Mouse (Mus musculus): ENCODE results near the gene Vps26c.

The Vps26c gene

DNA sequence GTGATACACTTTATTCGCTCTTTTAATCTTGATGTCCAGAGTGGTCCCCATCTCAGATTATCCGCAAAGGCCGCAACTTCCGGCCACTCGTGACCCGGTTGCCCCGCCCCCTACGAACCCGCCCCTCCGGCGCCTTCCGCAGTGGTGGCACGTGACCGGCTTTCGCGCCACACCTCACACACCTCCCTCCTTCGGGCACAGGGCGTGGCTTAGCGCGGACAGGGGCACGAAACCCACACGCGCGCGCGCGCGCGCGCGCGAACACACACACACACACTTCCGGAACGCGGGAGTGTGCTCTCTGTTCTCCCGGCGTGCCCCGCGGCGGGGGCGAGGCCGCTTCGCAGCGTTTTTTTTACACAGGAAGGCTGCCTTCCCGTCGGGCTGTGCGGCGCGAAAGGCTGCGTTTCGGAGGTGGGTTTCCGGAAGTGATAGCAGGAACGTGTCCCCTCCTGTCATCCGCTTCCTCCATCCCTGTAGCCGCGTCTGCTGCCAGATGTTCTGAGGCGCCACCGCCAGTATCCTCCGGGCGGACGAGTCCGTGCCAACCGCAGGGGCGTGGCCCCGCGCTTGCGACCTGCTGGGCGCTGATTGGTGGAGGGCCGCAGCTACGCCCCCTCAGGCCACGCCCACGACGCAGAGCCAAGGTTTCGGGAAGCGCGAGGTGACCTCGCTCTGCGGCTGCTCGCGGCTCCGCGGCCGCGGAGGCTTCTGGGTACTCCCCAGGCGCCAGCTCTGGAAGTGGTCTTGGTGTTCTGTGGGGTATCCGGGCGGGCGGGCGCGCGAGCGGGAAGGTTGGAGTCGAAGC is at the start of gene Vps26c:
Vps26c (minus strand) TSS at position 487 of the 808 bp plus-strand sequence.
- in situ Hi-C loops (cut with MboI) = loop anchor here (5.0 kb wide), 1 partner anchor 41 kb away; no protein-coding TSS in a partner anchor

DNA sequence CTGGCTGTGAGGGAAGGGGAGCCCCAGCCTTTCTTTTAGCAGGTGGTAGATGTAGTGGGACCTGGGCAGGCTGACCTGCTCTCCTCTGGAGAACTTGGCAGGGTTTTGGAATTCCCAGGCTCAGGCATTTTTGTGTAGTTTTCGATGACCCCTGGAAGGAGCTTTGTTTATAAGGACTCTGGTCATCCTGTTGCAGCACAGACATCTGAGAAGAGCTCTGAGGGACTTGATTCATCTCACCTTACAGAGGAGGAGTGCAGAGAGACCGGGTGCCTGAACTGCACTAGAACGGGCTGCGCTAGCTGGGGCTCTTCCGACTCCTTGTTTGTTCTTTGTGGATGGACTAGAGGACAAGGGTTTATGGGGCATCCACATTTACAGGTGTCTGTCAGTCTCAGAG is 49.1 kb upstream of the Vps26c start:
- in situ Hi-C loops (cut with MboI) = no loop called here

DNA sequence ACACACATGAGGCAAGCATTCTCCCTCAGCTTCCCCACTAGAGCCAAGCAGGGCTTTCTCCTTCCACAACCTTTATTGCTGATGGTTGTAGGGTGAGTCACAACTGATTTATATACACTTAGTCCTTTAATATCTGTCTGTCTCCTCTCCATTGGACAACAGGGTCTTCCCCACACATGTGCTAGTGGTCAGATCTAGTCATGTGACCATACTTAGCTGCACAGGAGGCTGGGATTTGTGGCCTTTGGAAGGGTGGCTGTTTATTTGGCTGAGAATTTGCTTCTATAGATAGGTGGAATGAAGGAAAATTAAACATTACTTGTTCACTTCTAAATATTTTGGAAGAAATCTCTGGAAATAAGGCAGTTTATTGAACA is 48.1 kb upstream of the Vps26c start:
- in situ Hi-C loops (cut with MboI) = no loop called here

DNA sequence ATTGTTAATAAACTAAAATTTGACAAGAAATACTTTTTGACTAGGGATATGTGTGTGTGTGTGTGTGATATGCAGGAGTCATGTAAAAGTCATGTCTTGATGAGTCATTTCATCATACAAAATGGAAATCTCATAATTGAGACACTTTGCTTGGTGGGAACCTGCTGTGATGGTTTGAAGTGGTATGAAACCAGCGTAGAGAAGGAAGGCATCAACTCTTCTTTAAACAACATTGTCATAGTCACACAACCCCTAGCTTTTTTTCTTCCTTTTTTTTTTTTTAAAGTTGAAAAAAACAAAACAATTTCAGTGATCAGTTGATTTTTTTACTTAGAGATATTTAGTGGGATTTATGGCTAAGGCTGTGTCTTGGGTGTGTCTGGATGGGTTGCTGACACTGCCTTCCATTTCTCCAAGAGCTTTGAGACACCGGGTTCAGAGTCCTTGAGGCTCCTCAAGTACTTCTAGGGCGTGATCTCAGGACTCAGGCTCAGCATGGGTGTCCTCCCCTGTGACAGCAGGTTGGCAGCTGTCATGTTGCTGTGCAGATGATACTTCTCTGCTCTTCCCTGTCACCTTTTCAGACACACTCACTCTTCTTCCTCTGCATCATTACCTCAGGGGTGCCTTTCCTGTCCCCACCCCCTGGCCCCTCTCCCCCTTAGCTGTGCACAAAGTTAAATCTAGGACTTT is 47.5 kb upstream of the Vps26c start:
- in situ Hi-C loops (cut with MboI) = no loop called here

DNA sequence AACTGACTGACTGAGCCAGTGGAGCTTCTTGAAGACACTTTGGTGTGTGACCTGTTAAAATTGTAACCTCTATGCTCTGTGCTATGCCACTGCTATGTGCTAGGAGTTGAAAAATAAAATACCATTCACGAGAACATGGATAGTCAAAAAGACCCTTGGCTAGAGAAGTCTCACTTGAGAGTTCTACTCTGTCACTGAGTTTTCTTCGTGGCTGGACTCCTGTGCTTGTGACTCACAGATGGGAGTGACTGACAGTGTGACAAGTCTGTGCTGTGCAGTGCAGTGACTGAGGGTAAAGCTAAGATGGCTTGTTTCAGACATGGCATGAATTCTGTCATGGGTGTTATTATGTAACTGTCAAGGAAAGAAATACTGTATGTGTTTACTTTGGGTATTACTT is 45.8 kb upstream of the Vps26c start:
- in situ Hi-C loops (cut with MboI) = no loop called here

DNA sequence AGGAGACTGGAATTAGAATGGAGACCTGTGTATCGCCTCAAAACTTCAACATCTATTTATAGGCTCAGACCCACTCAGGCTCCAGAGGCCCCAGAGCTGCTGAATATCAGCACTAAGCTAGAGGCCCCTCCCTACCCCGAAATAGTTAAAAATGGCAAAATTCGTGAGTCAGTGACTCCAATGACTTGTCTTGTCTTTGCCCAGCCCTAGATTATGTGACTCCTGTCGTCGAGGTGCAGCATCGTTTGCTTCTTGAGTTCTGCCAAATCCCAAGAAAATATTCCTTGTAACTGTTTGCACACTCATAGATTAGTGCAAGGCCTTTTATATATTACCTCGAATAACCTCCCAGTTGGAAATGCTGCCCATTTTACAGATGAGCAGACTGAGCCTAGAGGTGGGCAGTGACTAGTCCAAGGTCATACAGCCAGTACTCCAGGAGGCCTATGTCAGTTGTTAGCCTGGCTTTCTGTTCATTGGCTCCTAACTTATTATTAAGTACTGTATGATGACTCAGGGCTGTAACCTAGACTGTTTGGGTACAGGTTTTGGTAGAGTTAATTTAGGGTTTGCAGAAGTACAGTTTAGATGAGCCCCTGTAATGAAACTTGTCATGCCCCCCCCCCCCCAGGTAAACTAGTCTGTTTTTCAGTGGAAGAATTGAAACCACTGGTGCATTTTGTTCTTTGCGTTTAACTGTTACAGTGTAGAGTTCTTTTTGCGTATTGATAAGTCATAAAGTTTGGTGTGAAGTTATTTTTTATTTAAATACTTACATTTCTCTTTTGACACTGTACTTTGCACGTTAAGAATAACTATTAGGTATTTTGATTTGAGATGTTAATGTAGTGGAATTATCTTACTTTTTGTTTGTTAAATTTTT is 44.7 kb upstream of the Vps26c start:
- in situ Hi-C loops (cut with MboI) = no loop called here

DNA sequence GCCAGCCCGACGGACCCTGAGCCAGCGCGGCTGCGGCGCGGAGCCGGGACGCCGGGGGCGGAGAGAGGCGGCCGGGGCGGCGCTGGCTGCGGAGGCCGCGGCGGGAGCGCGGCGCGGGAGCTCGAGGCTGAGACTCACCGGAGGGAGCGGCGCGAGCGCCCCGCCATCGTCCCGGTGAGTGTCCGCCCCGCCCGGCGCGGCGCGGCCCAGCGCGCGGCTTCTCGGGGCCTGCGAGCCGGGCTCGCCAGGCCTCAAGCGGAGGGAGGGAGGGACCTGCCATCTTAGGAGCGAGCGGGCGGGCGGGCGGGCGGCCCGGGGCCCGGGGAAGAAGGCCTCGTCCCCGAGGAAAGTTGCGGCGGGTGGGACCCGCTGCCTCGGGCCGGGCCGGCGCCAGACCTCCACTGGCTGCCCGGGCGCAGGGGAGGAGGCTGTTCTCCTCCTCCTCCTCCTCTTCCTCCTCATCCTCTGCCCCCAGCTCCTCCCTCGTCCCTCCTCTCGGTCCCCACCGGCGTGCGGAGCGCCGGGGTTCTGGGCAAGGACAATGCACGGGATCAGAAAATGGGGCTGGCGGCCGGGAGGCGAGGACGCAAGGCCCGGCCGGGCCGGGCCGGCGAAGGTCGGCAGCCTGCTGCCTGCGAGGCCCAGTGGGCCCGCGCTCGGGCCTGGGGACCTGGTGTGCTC is 43.9 kb upstream of the Vps26c start:
- in situ Hi-C loops (cut with MboI) = no loop called here

DNA sequence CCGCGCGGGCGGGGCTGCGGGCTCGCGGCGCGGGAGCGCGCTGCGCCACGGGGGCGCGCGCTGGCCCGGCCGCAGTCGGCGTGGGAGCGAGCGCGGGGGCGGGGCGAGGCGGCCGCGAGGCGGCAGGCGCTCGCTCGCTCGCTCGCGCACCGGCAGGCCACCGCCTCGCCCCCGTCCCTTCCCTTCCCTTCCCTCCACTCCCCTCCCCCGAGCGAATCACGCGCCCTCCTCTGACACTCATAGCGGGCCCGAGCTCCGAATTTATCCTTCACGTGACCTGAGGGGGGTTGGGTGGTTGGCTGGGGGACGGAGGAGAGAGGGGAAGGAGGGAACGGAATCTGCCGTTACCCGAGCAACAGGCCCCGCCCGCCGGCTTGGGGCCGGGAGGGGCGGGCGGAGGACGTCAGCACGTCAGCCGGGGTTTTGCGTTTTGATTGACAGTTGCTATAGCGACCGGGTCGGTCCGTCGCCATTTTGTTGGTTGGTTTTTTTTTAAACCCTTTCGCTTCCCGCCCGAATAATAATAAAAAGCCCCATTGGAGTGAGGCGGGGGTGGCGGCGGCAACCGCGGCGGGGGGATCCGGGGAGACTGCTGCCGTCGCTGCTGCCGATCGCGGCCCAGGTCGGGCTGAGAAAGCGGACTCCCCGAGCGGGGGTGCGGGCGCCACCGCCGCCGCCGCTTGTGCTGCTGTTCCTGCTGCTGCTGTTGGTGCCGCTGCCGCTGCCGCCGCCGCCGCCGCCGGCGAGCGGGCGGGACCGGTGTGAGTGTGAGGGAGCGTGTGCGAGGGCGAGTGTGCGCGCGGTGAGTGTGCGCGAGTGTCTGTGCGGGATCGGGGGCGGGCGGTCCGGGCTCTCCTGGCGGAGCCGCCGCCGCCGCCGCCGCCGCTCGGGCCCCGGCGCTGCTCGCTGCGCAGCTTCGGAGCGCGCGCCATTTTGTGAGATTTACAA is 42.9 kb upstream of the Vps26c start, which contains the start of gene Dyrk1a:
Dyrk1a (plus strand) TSS at position 782 of the 948 bp plus-strand sequence.
- in situ Hi-C loops (cut with MboI) = loop anchor here (5.0 kb wide), 1 partner anchor 42 kb away; the partner anchor contains the start of gene Vps26c

DNA sequence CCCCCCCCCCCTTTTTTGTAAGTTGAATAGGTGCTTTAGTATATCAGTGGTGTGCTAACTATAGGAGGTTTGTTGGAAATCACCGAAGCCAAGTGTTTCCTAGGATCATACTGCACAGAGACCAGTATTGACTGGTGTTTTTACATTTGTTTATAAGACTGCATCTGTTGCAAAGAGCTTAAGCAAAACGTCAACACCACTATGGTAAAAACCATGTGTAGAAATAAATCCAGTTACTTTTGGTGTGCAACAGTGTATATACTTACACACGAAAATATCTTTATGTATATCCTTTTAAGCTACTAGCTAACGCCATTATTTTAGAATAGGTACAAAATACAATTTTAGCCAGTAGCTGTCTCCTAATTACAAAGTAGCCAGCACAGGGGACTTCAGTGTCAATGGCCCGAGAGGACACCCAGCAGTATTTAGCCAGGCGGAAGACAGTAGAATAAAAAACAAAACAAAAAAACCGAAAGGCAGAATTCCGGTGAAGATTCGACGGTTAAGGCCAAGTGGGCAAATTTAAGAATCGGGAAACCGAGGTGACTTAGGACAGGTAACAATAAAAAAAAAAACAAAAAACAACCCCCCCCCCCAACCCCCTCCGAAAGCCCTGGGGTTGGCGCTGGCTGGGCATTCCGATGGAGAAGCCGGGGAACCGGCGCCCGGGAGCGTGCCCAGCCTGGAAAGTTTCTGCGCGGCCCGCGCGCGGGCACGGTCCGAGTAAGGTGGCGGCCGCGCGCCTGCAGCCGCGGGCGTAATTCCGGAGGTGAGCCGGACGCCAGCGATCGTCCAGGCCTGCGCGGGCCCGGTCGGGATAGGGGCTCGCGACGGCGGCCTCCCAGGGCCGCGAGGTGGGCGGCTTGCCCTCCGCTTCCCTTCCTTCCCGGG is 42.0 kb upstream of the Vps26c start:
- in situ Hi-C loops (cut with MboI) = loop anchor here (5.0 kb wide), 1 partner anchor 41 kb away; the partner anchor contains the start of gene Vps26c

DNA sequence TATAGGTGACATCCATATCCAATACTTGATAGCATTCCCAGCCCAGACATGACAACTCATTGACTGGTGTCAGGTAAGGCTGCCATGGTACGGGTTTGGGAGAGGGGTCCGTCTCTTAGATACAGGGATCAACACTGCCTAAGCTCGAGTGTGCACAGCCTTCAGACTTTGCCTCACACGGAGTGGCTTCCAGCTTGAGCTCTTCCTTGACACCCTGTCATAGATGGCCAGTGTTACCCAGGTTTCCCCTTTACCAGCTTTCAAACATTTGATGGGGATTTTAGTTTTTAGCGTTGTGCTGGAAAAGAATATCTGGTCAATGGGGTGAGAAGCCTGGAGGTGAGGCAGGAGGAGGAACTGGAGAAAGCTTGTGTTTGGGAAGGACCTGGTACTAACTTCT is 41.1 kb upstream of the Vps26c start:
- in situ Hi-C loops (cut with MboI) = loop anchor here (5.0 kb wide), 1 partner anchor 40 kb away; the partner anchor contains the start of gene Vps26c

DNA sequence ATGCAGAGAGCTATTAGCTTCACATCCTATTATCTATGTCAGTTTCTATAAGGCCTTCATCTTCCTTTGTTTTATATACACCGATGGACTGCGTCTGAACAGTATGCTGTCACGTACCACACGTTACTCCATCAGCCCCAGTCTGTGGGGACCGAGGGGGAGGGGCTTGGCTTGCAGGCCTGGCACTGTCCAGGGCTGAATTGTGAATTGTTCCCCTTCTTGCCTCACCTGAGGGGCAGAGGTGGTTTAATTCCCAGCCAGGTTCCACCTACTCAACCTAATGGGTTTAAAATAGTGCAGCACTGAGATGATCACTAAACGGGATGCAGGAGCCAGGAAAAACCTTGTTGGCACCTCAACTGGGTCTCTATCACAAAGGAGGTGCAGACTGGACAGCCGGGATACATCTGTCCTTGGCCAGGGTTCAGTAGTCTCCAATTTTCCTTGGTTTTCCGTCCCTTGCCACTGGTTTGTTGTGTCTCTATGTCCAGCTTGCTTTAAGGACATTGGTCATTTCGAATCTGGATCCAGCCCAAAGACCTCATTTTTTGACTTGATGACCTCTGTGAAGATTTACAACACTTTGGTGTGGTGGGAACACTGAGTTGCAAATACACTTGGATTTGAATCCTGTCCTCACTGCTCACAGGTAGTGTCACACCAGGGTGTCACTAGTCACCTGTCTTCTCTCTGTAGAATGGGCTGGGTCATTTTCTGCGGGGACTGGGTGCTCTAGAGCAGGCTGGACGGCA is 40.4 kb upstream of the Vps26c start:
- in situ Hi-C loops (cut with MboI) = loop anchor here (5.0 kb wide), 1 partner anchor 40 kb away; the partner anchor contains the start of gene Vps26c

DNA sequence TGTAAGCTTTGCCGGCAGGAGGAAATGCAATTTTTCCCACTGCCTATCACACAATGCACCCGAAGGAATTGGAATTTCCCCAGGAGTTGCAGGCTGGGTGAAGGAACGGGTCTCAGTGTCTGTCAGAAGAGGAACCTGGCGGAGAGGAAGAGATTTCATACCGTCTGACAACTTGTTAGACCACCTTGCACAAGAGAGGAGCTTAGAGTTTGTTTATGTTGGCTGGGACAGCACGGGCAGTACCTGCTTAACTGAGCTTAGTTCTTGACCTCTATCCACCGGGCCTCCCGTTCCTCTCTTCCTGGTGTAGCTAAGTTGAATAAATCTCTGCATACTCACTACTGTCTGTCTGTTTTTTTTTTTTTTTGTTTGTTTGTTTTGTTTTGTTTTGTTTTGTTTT is 39.5 kb upstream of the Vps26c start:
- in situ Hi-C loops (cut with MboI) = loop anchor here (5.0 kb wide), 1 partner anchor 39 kb away; the partner anchor contains the start of gene Vps26c

DNA sequence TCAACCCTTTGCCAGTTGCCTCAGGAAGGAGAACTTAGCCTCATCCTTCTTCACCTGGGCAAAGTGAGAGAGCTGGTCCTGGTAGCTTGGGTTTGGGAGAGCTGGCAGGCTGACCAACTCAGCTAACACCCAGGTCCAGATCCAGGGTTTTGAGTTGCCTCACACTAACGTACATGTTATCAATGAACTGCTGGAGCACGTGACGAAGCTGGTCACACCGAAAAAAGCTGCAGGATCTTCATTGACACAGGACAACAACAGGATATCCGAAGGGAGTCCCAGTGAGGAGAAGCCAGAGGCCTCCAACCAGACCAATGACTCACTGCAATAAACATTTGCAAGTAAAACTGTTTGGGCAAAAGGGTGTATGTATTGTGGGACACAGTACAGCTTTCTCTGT is 34.0 kb upstream of the Vps26c start:
- in situ Hi-C loops (cut with MboI) = no loop called here

DNA sequence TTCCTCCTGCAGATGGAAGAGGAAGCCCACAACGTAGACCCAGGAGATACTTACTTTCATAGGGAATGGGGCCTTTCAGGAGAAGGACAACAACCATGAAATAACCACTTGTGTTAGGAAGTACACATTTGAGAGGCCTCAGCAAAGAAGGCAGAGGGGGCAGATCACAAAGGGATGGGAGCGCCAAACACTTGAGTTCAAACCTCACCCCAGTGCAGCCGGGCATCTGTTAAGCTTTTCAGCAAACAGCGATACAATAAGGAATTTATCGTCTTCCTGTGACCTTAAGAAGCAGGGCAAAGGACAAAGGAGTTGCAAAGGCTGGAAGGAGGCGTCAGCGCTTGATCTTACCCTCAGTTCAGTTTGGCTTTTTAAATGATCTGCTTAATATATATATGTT is 33.2 kb upstream of the Vps26c start:
- in situ Hi-C loops (cut with MboI) = no loop called here

DNA sequence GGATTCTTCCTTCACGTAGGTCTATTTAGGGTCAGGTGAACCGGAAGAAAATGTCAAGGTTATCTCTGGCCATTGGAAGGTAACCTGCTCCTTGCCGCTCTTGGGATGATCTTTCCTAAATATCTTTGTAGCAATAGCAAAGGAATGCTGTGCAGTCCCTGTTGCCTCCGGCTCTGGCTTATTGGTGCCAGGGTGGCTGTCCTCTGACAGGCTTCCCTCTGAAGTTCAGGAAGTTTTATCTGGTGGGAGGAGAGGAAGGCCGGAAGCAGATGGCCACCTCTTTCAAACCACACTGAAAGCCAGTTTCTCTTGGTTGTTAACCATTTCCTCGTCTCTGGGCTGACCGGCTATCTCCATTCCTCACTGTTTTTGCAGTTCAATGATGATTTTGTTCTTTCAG is 32.7 kb upstream of the Vps26c start:
- in situ Hi-C loops (cut with MboI) = no loop called here

DNA sequence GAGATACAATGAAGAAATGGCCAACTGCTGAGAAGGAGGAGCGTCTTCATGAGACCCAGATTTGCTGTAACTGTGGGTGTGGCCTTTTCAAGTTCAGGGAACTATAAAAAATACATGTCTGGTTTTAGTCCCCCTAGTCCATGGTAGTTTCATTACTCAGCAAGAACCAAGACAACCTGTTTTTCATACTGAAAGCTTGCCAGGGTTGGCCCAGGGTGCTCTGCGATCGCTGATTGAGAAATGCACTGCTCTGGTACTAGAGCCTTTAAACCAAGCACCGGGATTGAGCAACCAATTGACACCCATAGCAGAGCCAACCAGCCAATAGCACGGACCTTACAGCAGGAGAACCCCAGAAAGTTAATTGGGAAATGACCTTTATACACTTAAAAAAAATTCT is 29.6 kb upstream of the Vps26c start:
- in situ Hi-C loops (cut with MboI) = no loop called here

DNA sequence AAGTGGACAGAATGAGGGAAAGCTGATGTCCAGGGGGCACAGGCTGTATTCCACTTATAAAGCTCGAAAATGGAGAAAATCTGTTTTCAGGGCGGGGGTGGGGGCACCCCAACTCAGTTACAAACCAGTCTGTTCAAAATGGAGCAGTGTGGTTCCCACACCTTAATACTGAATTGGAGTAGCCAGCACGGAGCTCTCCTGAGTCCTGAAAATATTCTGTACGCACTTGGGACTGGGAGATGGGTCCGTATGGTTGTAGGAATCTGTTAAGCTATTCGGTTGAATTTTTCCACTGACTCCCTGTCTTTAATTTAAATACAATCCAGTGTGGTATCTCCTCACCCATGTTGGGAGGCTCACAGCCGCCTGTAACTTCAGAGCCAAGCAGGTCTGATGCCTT is 28.7 kb upstream of the Vps26c start:
- in situ Hi-C loops (cut with MboI) = no loop called here

DNA sequence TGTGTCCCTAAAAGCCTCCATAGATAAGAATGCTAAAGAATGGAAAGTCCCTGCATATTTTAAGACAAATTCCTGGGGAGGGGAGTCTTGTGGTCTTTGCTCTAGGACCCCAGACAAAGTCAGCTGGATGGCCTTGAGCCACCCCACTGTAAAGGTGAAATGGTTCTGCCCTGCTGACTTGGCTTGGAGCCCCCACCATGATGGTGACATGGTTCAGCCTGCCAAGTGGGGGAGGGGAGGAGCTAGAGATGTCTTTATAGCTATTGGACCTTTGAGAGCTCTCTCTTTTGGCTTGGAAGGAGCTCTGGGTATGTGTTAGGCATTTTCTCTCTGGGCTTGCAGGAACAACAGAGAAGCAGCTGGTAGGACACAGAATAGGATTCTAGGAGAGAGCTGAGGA is 25.3 kb upstream of the Vps26c start:
- in situ Hi-C loops (cut with MboI) = no loop called here
